Mouse (Mus musculus) myocyte (in vitro differentiated cells): ENCODE measurements around the gene Zbtb22. TPM values are rescaled to one million over a fixed set of nuclear protein-coding genes. Genes with fewer than 3 reads are reported as not detected.

Experiments
- H3K27me3 ChIP-seq: one replicate; pipeline ENCODE4 v1.6.1; 2011; ENCODE audit not compliant: control insufficient read depth, insufficient read depth, insufficient read length
- H3K36me3 ChIP-seq: one replicate; pipeline ENCODE4 v1.6.1; 2011; ENCODE audit not compliant: control insufficient read depth, insufficient read depth
- H3K4me2 ChIP-seq: one replicate; pipeline ENCODE4 v1.6.1; 2011; ENCODE audit warnings: low read depth, control low read depth
- H3K4me3 ChIP-seq: one replicate; pipeline ENCODE4 v1.5.1; 2011; ENCODE audit warnings: mild to moderate bottlenecking, control low read depth, moderate library complexity
- H3K79me2 ChIP-seq: one replicate; pipeline ENCODE4 v1.6.1; 2011; ENCODE audit not compliant: control insufficient read depth, insufficient read depth
- H3ac ChIP-seq: one replicate; pipeline ENCODE4 v1.6.1; 2011; ENCODE audit not compliant: control insufficient read depth, insufficient read length
- CEBPB ChIP-seq: IDR thresholded peaks from 2 replicates; pipeline ENCODE4 v1.6.1; 2011; ENCODE audit warnings: mild to moderate bottlenecking, moderate library complexity; ENCODE audit not compliant: poor library complexity, insufficient read depth, severe bottlenecking
- E2F4 ChIP-seq: IDR thresholded peaks from one replicate; pipeline ENCODE4 v1.6.1; 2011; ENCODE audit warnings: mild to moderate bottlenecking, control low read depth, moderate library complexity; ENCODE audit not compliant: insufficient read depth
- MAX ChIP-seq: IDR thresholded peaks from one replicate; pipeline ENCODE4 v1.6.1; 2011; ENCODE audit warnings: low read depth, mild to moderate bottlenecking, control low read depth
- MYOD1 ChIP-seq, 3 experiments: IDR thresholded peaks; one replicate each; pipeline ENCODE4 v1.6.1; 2011; ENCODE audit warnings: control low read depth in 2 of 3, low read depth in 2 of 3, mild to moderate bottlenecking in 2 of 3, moderate library complexity in 1 of 3; ENCODE audit not compliant: insufficient read length in 2 of 3, control insufficient read depth in 1 of 3
- MYOG ChIP-seq, 3 experiments: IDR thresholded peaks; one replicate each; pipeline ENCODE4 v1.6.1; 2011; ENCODE audit warnings: control low read depth in 2 of 3, low read depth in 2 of 3, mild to moderate bottlenecking in 2 of 3; ENCODE audit not compliant: insufficient read length in 2 of 3, control insufficient read depth in 1 of 3, insufficient read depth in 1 of 3
- POLR2A ChIP-seq: IDR thresholded peaks from one replicate; pipeline ENCODE4 v1.6.1; 2011; ENCODE audit warnings: low read depth, mild to moderate bottlenecking, control low read depth, moderate library complexity; ENCODE audit not compliant: insufficient read length
- POLR2AphosphoS2 ChIP-seq: IDR thresholded peaks from one replicate; pipeline ENCODE4 v1.6.1; 2011; ENCODE audit warnings: low read depth, control low read depth; ENCODE audit not compliant: insufficient read length
- REST ChIP-seq: IDR thresholded peaks from one replicate; pipeline ENCODE4 v1.6.1; 2011; ENCODE audit warnings: mild to moderate bottlenecking, control low read depth, moderate library complexity; ENCODE audit not compliant: insufficient read depth, insufficient read length
- SRF ChIP-seq: IDR thresholded peaks from one replicate; pipeline ENCODE4 v1.6.1; 2011; ENCODE audit warnings: low read depth; ENCODE audit not compliant: control insufficient read depth, insufficient read length
- TCF12 ChIP-seq: IDR thresholded peaks from one replicate; pipeline ENCODE4 v1.6.1; 2011; ENCODE audit warnings: mild to moderate bottlenecking, control low read depth; ENCODE audit not compliant: poor library complexity, insufficient read depth, severe bottlenecking
- TCF3 ChIP-seq: IDR thresholded peaks from one replicate; pipeline ENCODE4 v1.6.1; 2011; ENCODE audit warnings: low read depth, control low read depth; ENCODE audit not compliant: insufficient read length
- USF1 ChIP-seq: IDR thresholded peaks from one replicate; pipeline ENCODE4 v1.6.1; 2011; ENCODE audit warnings: low read depth, mild to moderate bottlenecking, control low read depth, moderate library complexity
- polyA plus RNA-seq: library from polyadenylated mRNA; unstranded; fragments of >200 nt; fragmentation: generic; extraction: Trizol; gene quantifications from one replicate; pipeline ENCODE4 v1.2.1, GENCODE M21; 2012; ENCODE audit warnings: missing spikeins

Gene Zbtb22
- polyA plus RNA-seq, 1 experiment = 31.6 TPM

GRCm38 (mm10) chr17:33920282-33921097, 4.8 kb downstream of the Zbtb22 start:
- Histone ChIP-seq H3K36me3 (peaks cover 4% of the 10 kb centered on the region), H3K79me2 (peaks cover 4% of the 10 kb centered on the region), H3K4me2 (peak overlapping the region; percentile 90), H3K4me3 (peak overlapping the region; percentile 66), H3ac (no peak overlapping the region), H3K27me3 (no peaks in the 10 kb centered on the region)
- TF ChIP-seq REST (no peak), MYOG (IDR thresholded peaks at IDR 0.05; ENCODE audit: control insufficient read depth in 1 of 3, insufficient read depth in 1 of 3, insufficient read length in 2 of 3, low read depth in 2 of 3) (peak in 2 of 3 experiments; percentile 18 to 76), POLR2AphosphoS2 (peak; percentile 10), SRF (no peak), MAX (no peak), MYOD1 (IDR thresholded peaks at IDR 0.05; ENCODE audit: control insufficient read depth in 1 of 3, insufficient read length in 2 of 3, low read depth in 2 of 3) (peak in 2 of 3 experiments; percentile 68 to 74), POLR2A (peak; percentile 46)

DNA sequence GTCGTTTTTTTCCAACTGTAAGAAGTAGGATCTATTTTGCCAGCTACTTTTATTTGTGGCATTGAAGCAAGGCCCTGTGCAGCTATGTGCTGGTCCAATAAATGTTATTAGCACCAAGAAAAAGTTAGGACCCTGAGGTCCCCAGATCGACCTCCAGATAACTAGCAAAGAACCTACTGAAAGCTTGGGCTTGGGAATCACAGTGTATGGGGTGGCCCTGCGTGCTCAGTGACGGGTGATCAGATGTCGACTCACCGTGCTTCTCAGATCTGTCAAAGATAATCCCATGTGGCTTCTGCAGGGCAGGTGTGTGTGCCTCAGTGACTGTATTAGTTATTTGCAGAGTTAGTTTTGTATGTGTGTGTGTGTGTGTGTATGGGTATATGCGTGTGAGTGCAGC, 5.7 kb downstream of the Zbtb22 start:
- Histone ChIP-seq H3K4me2 (peak overlapping the region; percentile 90), H3K36me3 (peaks cover 4% of the 10 kb centered on the region), H3K79me2 (peaks cover 4% of the 10 kb centered on the region), H3ac (no peak overlapping the region), H3K4me3 (peak overlapping the region; percentile 66), H3K27me3 (no peaks in the 10 kb centered on the region)
- TF ChIP-seq MYOD1 (IDR thresholded peaks at IDR 0.05; ENCODE audit: control insufficient read depth in 1 of 3, insufficient read length in 2 of 3, low read depth in 2 of 3) (no peak), TCF12 (no peak), MYOG (IDR thresholded peaks at IDR 0.05; ENCODE audit: control insufficient read depth in 1 of 3, insufficient read depth in 1 of 3, insufficient read length in 2 of 3, low read depth in 2 of 3) (no peak), POLR2A (no peak), SRF (no peak), CEBPB (no peak), MAX (no peak), USF1 (no peak), E2F4 (no peak), REST (no peak), TCF3 (no peak), POLR2AphosphoS2 (no peak)

DNA sequence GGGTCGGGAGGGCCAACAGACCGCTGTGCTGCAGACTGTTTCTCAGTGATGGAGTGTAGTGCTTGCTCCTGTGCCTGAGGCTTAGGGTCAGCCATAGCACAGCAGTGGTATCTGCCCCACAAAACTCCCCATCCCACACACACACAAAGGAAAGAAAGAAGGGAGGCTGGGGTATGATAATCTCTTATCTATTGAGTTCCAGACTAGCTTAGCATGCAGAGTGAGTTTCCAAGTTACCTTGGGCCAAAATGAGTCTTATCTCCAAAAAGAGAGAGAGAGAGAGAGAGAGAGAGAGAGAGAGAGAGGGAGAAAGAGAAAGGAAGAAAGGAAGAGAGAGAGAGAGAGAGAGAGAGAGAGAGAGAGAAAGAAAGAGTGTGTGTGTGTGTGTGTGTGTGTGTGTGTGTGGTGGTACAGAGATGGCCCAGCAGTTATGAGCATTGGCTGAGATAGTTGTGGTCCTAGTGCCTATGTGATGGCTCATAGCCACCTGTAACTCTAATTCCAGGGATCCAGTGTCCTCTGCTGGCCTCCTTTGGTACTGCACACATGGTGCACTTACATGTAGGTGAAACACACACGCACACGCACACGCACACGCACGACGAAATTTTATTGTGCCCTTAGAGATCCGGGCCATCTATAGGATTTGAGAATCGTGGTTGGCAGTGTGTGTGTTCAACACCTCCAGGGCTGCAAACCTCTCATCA, 9.0 kb downstream of the Zbtb22 start:
- no peaks in the 10 kb centered on the region for H3K27me3 ChIP-seq
- H3K36me3 ChIP-seq = peaks cover 4% of the 10 kb centered on the region
- peaks cover 16% of the 10 kb centered on the region for H3K79me2 ChIP-seq
- H3K4me2 ChIP-seq = no peak overlapping the region
- H3K4me3 ChIP-seq = no peak overlapping the region
- TF ChIP-seq MYOD1 (IDR thresholded peaks at IDR 0.05; ENCODE audit: control insufficient read depth in 1 of 3, insufficient read length in 2 of 3, low read depth in 2 of 3) (no peak), TCF3 (no peak), POLR2AphosphoS2 (no peak), POLR2A (no peak), MAX (no peak), SRF (no peak), CEBPB (no peak), TCF12 (no peak), MYOG (IDR thresholded peaks at IDR 0.05; ENCODE audit: control insufficient read depth in 1 of 3, insufficient read depth in 1 of 3, insufficient read length in 2 of 3, low read depth in 2 of 3) (no peak), USF1 (no peak), E2F4 (no peak), REST (no peak)
- H3ac ChIP-seq = no peak overlapping the region

DNA sequence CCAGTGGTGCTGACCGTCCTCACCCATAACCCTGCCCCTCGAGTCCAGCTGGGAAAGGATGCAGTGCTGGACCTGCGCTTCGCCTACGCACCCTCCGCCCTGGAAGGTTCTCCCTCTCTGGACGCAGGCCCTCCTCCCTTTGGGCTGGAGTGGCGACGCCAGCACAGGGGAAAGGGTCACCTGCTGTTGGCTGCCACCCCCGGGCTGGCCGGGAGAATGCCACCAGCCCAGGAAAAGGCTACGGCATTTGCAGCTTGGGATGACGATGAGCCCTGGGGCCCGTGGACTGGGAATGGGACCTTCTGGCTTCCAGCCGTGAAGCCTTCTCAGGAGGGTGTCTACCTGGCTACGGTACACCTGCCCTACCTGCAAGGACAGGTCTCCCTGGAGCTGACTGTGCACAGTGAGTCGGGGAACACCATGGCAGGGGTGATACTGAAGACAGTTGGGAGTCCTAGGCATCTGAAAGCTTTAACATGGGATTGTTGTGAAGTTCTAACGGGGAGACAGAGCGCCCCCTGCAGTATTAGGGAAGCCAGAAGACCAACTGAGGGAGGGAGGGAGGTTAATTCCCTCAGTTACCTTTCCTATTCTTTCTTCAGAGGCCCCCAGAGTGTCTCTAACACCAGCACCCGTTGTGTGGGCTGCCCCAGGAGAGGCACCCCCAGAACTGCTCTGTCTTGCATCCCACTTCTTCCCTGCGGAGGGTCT, 9.9 kb downstream of the Zbtb22 start:
- Histone ChIP-seq H3K27me3 (no peaks in the 10 kb centered on the region), H3K36me3 (peaks cover 4% of the 10 kb centered on the region), H3ac (no peak overlapping the region), H3K4me2 (no peak overlapping the region), H3K79me2 (peaks cover 16% of the 10 kb centered on the region), H3K4me3 (no peak overlapping the region)
- TF ChIP-seq TCF12 (no peak), POLR2AphosphoS2 (peak; percentile 3)
